Mouse (Mus musculus): Measurements from ENCODE around the gene Srpk1. TPM values are rescaled to one million over a fixed set of nuclear protein-coding genes. Genes with fewer than 3 reads are reported as not detected.
A peak's percentile ranks its signal among the peaks of the same experiment; 100 is the strongest.

The Srpk1 gene
- polyA plus RNA-seq, 1 experiment from 2014 or later: 60.6 TPM

DNA sequence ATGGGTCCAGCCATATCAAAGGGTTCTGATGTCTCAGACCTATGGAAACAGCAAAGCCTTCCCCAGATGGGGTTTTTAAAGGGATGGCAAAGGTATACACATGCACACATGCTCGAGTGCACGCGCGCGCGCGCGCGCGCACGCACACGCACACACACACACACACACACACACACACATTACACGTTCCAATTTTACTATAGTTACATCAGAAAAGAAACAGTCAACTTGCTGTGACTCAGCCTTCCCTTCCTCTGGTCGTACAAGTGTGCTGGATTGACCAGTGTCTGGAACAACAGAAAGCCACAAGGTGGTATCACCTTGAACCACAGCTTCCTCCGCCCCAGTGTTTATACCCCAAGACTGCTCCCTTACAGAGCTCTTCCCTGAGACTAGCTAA lies 2.8 kb upstream of the Srpk1 start:
- Histone ChIP-seq H3K4me3 (ENCODE audit: control insufficient read depth in 1 of 2, insufficient read depth in 1 of 2, low read depth in 1 of 2, low read length in 2 of 2) (no peak overlapping the region), H3K36me3 (ENCODE audit: control insufficient read depth, insufficient read depth, low read length) (peaks cover under 1% of the 10 kb centered on the region; the same call in 1 of the 2 replicates), H3K27ac (replicated peaks in 1 of 2; ENCODE audit: control insufficient read depth in 1 of 2, insufficient read depth in 1 of 2, low read depth in 2 of 2, low read length in 2 of 2) (no peak overlapping the region), H3K4me1 (ENCODE audit: control insufficient read depth in 2 of 2, insufficient read depth in 2 of 2, low read length in 2 of 2) (peaks cover 10 to 12% of the 10 kb centered on the region in 2 experiments), H3K9me3 (ENCODE audit: control insufficient read depth, low read length) (no peaks in the 10 kb centered on the region), H3K9ac (ENCODE audit: low read length) (no peak overlapping the region), H3K4me2 (ENCODE audit: low read length) (no peak overlapping the region), H3K27me3 (ENCODE audit: control insufficient read depth, insufficient read depth, low read length) (no peaks in the 10 kb centered on the region)
- ATAC-seq (ENCODE audit: insufficient number of reproducible peaks, insufficient read depth, low FRiP score, low read depth): no peak
- WGBS: 91% methylated on average over 15 of the region's 15 CpGs

DNA sequence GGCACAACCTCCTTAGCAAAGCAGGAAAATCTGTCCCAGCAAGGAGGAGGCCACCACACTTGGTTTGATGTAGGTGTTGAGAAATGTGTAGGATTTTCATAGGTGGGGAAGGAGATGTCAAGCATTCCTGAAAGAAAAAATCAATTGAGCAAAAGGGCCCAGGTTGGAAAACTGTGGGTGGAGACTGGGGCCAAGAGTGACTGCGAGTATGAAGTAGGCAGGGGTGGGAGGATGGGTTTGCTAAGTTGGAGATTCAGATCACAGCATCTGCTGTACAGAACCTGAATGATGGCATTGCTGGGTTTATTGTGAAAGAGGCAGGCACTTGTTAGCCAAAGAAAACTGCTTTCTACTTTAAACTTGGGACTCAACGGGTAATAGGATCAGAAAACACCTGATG lies 2.3 kb upstream of the Srpk1 start:
- ATAC-seq (ENCODE audit: insufficient number of reproducible peaks, insufficient read depth, low FRiP score, low read depth): no peak
- WGBS: 75% methylated on average over 2 of the region's 2 CpGs

DNA sequence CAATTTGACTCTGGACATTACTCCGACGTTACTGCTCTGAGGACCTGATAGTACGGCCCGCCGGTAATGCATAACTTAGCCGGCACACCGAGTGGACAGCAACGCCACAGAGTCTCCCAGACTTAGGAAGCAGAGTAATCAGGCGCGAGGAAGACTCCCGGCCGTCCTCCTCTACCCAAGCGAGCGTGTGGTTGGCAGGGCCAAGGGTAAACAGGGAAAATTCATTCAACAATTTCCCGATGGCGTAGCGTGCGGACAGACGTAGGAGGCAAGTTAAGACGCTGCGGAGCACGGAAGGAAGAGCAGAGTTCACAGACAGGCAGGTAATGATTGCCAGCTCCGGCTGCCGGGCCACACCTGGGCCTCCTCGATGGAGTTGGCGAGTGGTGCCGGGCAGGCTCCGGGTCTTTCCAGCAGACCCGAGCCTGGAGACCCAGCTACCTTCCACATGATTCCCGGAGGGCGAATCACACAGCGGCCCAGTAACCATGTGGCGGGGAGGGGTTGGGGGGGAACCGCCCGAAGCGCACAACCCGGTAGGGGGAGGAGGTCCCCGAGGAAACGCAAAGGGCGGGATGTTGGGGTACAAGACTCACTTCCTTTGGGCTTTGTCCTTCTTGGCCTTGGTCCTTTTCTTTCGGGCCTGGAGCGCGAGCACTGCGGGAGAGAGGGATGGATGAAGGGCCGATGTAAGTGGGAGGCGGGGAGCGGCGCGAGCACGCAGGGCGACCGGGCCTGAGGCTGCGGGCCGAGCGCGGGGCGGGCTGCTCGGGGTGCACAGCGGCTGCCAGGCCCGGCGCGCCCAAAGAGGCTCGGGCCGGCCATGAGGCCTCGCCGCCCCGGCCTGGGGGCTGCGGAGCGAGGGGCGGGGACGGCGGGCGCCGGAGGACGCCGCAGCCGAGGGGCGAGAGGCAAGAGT lies 869 bp downstream of the Srpk1 start:
- Histone ChIP-seq H3K9ac (ENCODE audit: low read length) (peak overlapping the region; percentile 88), H3K36me3 (ENCODE audit: control insufficient read depth, insufficient read depth, low read length) (peaks cover 14% of the 10 kb centered on the region), H3K4me3 (ENCODE audit: control insufficient read depth in 1 of 2, insufficient read depth in 1 of 2, low read depth in 1 of 2, low read length in 2 of 2) (peak overlapping the region; percentile 69 to 86), H3K4me1 (ENCODE audit: control insufficient read depth in 2 of 2, insufficient read depth in 2 of 2, low read length in 2 of 2) (peaks cover 10 to 17% of the 10 kb centered on the region in 2 experiments), H3K9me3 (ENCODE audit: control insufficient read depth, low read length) (no peaks in the 10 kb centered on the region), H3K27me3 (ENCODE audit: control insufficient read depth, insufficient read depth, low read length) (no peaks in the 10 kb centered on the region), H3K27ac (replicated peaks in 1 of 2; ENCODE audit: control insufficient read depth in 1 of 2, insufficient read depth in 1 of 2, low read depth in 2 of 2, low read length in 2 of 2) (peak overlapping the region; percentile 31 to 79; a peak in 3 of 4 replicates), H3K4me2 (ENCODE audit: low read length) (peak overlapping the region; percentile 94)
- peak; percentile 74 for ATAC-seq (ENCODE audit: insufficient number of reproducible peaks, insufficient read depth, low FRiP score, low read depth)
- under 1% methylated on average over 67 of the region's 78 CpGs for WGBS

More for the DNA sequence above, 2.3 kb upstream of the Srpk1 start:
- Histone ChIP-seq H3K9me3 (ENCODE audit: control insufficient read depth, low read length) (no peaks in the 10 kb centered on the region), H3K36me3 (ENCODE audit: control insufficient read depth, insufficient read depth, low read length) (peaks cover 5% of the 10 kb centered on the region), H3K27ac (replicated peaks in 1 of 2; ENCODE audit: control insufficient read depth in 1 of 2, insufficient read depth in 1 of 2, low read depth in 2 of 2, low read length in 2 of 2) (no peak overlapping the region), H3K9ac (ENCODE audit: low read length) (no peak overlapping the region), H3K27me3 (ENCODE audit: control insufficient read depth, insufficient read depth, low read length) (no peaks in the 10 kb centered on the region), H3K4me2 (ENCODE audit: low read length) (no peak overlapping the region), H3K4me3 (ENCODE audit: control insufficient read depth in 1 of 2, insufficient read depth in 1 of 2, low read depth in 1 of 2, low read length in 2 of 2) (no peak overlapping the region), H3K4me1 (ENCODE audit: control insufficient read depth in 2 of 2, insufficient read depth in 2 of 2, low read length in 2 of 2) (peaks cover 10 to 13% of the 10 kb centered on the region in 2 experiments)

DNA sequence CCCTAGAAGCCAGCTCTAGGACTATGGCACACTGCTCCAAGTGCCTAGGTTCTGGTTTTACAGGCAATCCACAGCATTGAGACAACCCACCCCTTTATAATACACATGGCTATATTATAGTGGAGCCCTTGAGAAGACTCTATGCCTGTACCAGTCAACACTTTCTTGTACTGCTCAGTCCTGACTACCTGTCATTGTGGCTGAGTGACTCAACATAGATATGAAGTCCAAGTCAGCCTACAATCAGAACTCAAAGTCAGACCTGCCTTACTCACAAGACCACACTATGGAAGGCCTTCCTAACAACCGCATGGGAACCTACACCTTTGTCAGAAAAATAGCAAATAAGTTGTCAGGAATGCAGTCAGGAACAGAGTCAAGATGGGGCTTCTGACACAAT lies 3.7 kb downstream of the Srpk1 start:
- 92% methylated on average over 1 of the region's 1 CpGs for WGBS
- ATAC-seq (ENCODE audit: insufficient number of reproducible peaks, insufficient read depth, low FRiP score, low read depth): no peak
- Histone ChIP-seq H3K36me3 (ENCODE audit: control insufficient read depth, insufficient read depth, low read length) (peaks cover 25% of the 10 kb centered on the region), H3K9me3 (ENCODE audit: control insufficient read depth, low read length) (no peaks in the 10 kb centered on the region), H3K27ac (replicated peaks in 1 of 2; ENCODE audit: control insufficient read depth in 1 of 2, insufficient read depth in 1 of 2, low read depth in 2 of 2, low read length in 2 of 2) (no peak overlapping the region), H3K4me3 (ENCODE audit: control insufficient read depth in 1 of 2, insufficient read depth in 1 of 2, low read depth in 1 of 2, low read length in 2 of 2) (no peak overlapping the region), H3K27me3 (ENCODE audit: control insufficient read depth, insufficient read depth, low read length) (no peaks in the 10 kb centered on the region), H3K4me1 (ENCODE audit: control insufficient read depth in 2 of 2, insufficient read depth in 2 of 2, low read length in 2 of 2) (peaks cover 10 to 17% of the 10 kb centered on the region in 2 experiments), H3K4me2 (ENCODE audit: low read length) (no peak overlapping the region), H3K9ac (ENCODE audit: low read length) (no peak overlapping the region)

DNA sequence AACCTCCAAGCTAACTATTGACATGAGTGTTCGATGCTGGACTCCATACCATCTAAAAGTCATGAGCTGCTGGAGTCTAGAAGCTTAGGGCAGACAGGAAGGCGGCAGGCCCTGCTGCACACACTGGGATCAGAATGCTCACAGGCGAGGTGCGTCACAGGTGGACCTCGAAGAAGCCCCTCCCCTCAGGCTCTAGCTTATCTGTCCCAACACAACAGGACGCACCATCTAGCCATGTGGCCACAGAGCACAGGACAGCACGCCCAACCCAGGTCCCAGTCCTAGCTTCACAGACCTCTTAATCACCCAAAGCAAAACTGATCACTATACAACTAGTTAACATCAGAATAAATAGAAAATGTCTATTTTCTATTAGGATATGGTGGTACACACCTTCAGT lies 4.4 kb downstream of the Srpk1 start:
- Histone ChIP-seq H3K4me2 (ENCODE audit: low read length) (no peak overlapping the region), H3K4me1 (ENCODE audit: control insufficient read depth in 2 of 2, insufficient read depth in 2 of 2, low read length in 2 of 2) (peaks cover 10 to 17% of the 10 kb centered on the region in 2 experiments), H3K4me3 (ENCODE audit: control insufficient read depth in 1 of 2, insufficient read depth in 1 of 2, low read depth in 1 of 2, low read length in 2 of 2) (no peak overlapping the region), H3K9ac (ENCODE audit: low read length) (no peak overlapping the region), H3K27me3 (ENCODE audit: control insufficient read depth, insufficient read depth, low read length) (no peaks in the 10 kb centered on the region), H3K36me3 (ENCODE audit: control insufficient read depth, insufficient read depth, low read length) (peaks cover 26% of the 10 kb centered on the region), H3K27ac (replicated peaks in 1 of 2; ENCODE audit: control insufficient read depth in 1 of 2, insufficient read depth in 1 of 2, low read depth in 2 of 2, low read length in 2 of 2) (no peak overlapping the region), H3K9me3 (ENCODE audit: control insufficient read depth, low read length) (no peaks in the 10 kb centered on the region)
- WGBS: 75% methylated on average over 7 of the region's 7 CpGs
- ATAC-seq (ENCODE audit: insufficient number of reproducible peaks, insufficient read depth, low FRiP score, low read depth): no peak

DNA sequence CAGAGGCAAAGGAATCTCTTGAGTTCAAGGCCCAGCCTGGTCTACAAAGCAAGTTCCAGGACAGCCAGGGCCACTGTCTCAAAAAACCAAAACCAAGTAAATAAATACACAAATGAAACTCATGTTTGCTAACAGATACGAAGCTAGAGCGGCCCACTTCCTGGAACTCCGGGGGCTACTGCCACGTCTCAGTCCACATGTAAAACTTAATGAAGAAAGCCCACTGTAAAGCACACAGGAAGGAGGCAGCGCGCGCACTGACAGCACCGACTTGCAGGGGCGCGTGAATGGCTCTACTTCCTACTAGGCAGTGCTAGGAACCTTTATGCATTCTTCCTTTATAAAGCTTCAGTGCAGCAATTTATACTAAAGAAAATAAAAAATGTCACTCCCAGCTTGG lies 4.9 kb downstream of the Srpk1 start:
- Histone ChIP-seq H3K9ac (ENCODE audit: low read length) (no peak overlapping the region; the same call in 1 of the 2 replicates), H3K4me1 (ENCODE audit: control insufficient read depth in 2 of 2, insufficient read depth in 2 of 2, low read length in 2 of 2) (peaks cover 10 to 15% of the 10 kb centered on the region in 2 experiments), H3K4me3 (ENCODE audit: control insufficient read depth in 1 of 2, insufficient read depth in 1 of 2, low read depth in 1 of 2, low read length in 2 of 2) (no peak overlapping the region), H3K4me2 (ENCODE audit: low read length) (no peak overlapping the region), H3K27me3 (ENCODE audit: control insufficient read depth, insufficient read depth, low read length) (no peaks in the 10 kb centered on the region), H3K9me3 (ENCODE audit: control insufficient read depth, low read length) (no peaks in the 10 kb centered on the region), H3K36me3 (ENCODE audit: control insufficient read depth, insufficient read depth, low read length) (peaks cover 26% of the 10 kb centered on the region), H3K27ac (replicated peaks in 1 of 2; ENCODE audit: control insufficient read depth in 1 of 2, insufficient read depth in 1 of 2, low read depth in 2 of 2, low read length in 2 of 2) (no peak overlapping the region)
- no peak for ATAC-seq (ENCODE audit: insufficient number of reproducible peaks, insufficient read depth, low FRiP score, low read depth)
- WGBS: 83% methylated on average over 10 of the region's 10 CpGs

DNA sequence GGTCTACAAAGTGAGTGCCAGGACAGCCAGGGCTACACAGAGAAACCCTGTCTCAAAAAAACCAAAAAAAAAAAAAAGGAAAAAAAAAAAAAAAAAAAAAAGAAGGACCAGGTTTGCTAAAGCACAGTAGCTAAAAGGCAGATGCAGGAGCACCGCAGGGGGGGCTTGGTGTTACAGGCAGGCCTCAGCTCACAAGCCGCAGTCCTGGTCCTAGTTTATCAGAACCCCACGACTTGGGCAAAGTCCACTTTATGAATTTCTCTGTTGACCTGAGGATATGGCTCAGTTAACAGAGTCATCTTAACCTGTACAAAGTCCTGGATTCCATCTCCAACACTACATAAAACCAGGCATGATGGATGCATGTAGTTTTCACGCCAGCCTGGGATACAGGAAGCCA lies 7.2 kb downstream of the Srpk1 start:
- 92% methylated on average over 4 of the region's 4 CpGs for WGBS
- Histone ChIP-seq H3K27ac (replicated peaks in 1 of 2; ENCODE audit: control insufficient read depth in 1 of 2, insufficient read depth in 1 of 2, low read depth in 2 of 2, low read length in 2 of 2) (no peak overlapping the region), H3K9ac (ENCODE audit: low read length) (no peak overlapping the region), H3K9me3 (ENCODE audit: control insufficient read depth, low read length) (no peaks in the 10 kb centered on the region), H3K36me3 (ENCODE audit: control insufficient read depth, insufficient read depth, low read length) (peaks cover 26% of the 10 kb centered on the region), H3K4me2 (ENCODE audit: low read length) (no peak overlapping the region), H3K4me1 (ENCODE audit: control insufficient read depth in 2 of 2, insufficient read depth in 2 of 2, low read length in 2 of 2) (peaks cover 0 to 4% of the 10 kb centered on the region in 2 experiments; a peak in 3 of 4 replicates), H3K27me3 (ENCODE audit: control insufficient read depth, insufficient read depth, low read length) (no peaks in the 10 kb centered on the region), H3K4me3 (ENCODE audit: control insufficient read depth in 1 of 2, insufficient read depth in 1 of 2, low read depth in 1 of 2, low read length in 2 of 2) (no peak overlapping the region)
- ATAC-seq (ENCODE audit: insufficient number of reproducible peaks, insufficient read depth, low FRiP score, low read depth): no peak

Data from heart, embryonic 14.5 days (tissue).